8 mouse cellular contexts compared by ENCODE assay signal in the genomic region with DNA sequence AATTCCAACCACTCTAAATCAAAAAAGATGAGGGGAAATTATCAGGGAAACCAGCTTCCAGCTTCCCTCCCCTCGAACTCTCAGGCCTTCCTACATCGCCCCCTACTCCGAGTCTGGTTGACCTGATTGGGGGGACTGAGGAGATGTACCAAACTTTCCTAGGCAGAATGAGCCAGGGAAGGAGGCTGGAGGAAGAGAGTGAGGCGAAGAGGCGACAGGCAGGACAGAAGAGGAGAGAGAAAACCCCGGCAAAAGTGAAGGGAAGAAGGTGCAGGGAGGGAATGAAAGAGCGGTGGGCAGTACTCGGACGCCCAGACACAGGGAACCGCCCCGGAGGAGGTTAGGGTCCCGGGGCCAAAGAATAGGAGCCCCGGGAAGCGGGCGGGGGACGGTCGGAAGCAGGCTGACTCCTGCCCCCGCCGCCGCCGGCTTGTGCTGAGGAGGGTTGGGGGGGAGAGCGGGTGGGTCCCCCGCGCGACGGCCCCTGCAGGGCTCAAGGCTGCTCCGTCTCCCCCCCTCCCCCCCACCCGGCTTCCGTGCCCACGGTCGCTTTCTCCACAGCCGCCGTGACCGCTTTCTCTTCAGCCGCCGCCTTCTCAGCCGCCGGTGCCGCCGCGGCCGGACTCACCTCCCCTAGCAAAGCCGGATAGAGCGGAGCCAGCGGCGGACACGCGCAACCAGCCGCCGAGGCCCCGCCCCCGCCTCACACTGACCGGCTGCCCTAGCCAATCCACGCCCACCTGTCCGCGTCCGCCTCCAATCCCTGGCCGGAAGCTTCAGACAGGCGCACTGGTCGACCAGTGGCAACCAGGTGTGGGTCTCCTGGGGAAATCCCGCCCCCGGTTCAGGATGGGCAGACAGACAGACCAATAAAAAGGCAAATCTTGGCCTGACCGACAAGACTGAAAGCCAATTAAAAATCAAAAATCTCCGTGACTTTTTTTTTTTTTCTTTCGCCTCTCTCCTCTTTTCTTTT. TPM values are rescaled to one million over a fixed set of nuclear protein-coding genes. Genes with fewer than 3 reads are reported as not detected.
DNase-seq lines count a peak whose midpoint lies in the region; ATAC-seq and TF ChIP-seq lines count a peak whose summit lies in the region.

A gene (minus strand): TSS at position 597 of the 976 bp plus-strand sequence.

- dilution Hi-C loops in CH12.LX (cut with MboI; ENCODE audit: extremely low pct_ligation_motif_present, extremely low pct_unique_long_range_greater_than_20kb, low sequenced_read_pairs): no loop called here

- peak; percentile 95 for TF ChIP-seq POLR2A in CH12.LX (IDR thresholded peaks at IDR 0.05; ENCODE audit: low read depth, low read length)

- peak within 1 kb of the TSS; percentile 70 to 88 (median 73) for H3K4me3 ChIP-seq in CH12.LX (replicated peaks in 1 of 3; ENCODE audit: low read depth in 2 of 3, low read length in 2 of 3, poor library complexity in 1 of 3)
- peak within 1 kb of the TSS; percentile 89 for H3K4me3 ChIP-seq in forebrain, embryonic 11.5 days (ENCODE audit: low read depth, low read length)
- peak within 1 kb of the TSS; percentile 89 for H3K4me3 ChIP-seq in heart, embryonic 16.5 days (ENCODE audit: low read length)
- H3K4me3 ChIP-seq in liver, embryonic 15.5 days (replicated peaks): peak within 1 kb of the TSS; percentile 85
- peak within 1 kb of the TSS; percentile 88 for H3K4me3 ChIP-seq in neural tube, embryonic 12.5 days

- peak; percentile 100 for ATAC-seq in forebrain, embryonic 11.5 days (replicated peaks; ENCODE audit: low FRiP score)
- peak; percentile 100 for ATAC-seq in heart, embryonic 16.5 days (replicated peaks; ENCODE audit: extremely low read depth, insufficient read depth, low FRiP score)
- peak; percentile 100 for ATAC-seq in liver, embryonic 15.5 days (ENCODE audit: insufficient read depth)
- peak; percentile 99 for ATAC-seq in neural tube, embryonic 12.5 days (ENCODE audit: low FRiP score, low read depth)

- peaks cover 0 to 21% of the 10 kb centered on the region in 2 experiments for H3K36me3 ChIP-seq in CH12.LX (replicated peaks in 1 of 2; ENCODE audit: control insufficient read depth in 1 of 2, insufficient read depth in 1 of 2, low read length in 1 of 2)
- H3K36me3 ChIP-seq in forebrain, embryonic 11.5 days (ENCODE audit: control insufficient read depth, insufficient read depth, low read length): no peaks in the 10 kb centered on the region
- H3K36me3 ChIP-seq in heart, embryonic 16.5 days (ENCODE audit: control insufficient read depth, insufficient read depth): no peaks in the 10 kb centered on the region
- no peaks in the 10 kb centered on the region for H3K36me3 ChIP-seq in liver, embryonic 15.5 days (replicated peaks)
- no peaks in the 10 kb centered on the region for H3K36me3 ChIP-seq in neural tube, embryonic 12.5 days

- DNase-seq in CH12.LX (ENCODE audit: extremely low read depth): peak; percentile 100
- DNase-seq in c-Kit-positive CD71-positive TER-119-negative erythroid progenitor cells, embryonic 14.5 days (ENCODE audit: low read depth): peak; percentile 98
- peak; percentile 99 for DNase-seq in forebrain, embryonic 11.5 days (ENCODE audit: low spot score)
- peak; percentile 100 for DNase-seq in kidney, postnatal 36 days
- peak; percentile 99 for DNase-seq in telencephalon, adult 2 months (ENCODE audit: low read depth, low spot score)

- peak within 1 kb of the TSS; percentile 83 for H3K4me2 ChIP-seq in CH12.LX (ENCODE audit: insufficient read depth, low read depth, poor library complexity, severe bottlenecking)
- H3K4me2 ChIP-seq in forebrain, embryonic 11.5 days (ENCODE audit: low read depth, low read length, severe bottlenecking): peak within 1 kb of the TSS; percentile 57
- H3K4me2 ChIP-seq in heart, embryonic 16.5 days (ENCODE audit: low read depth, low read length): peak within 1 kb of the TSS; percentile 94
- H3K4me2 ChIP-seq in liver, embryonic 15.5 days: peak within 1 kb of the TSS; percentile 96
- peak within 1 kb of the TSS; percentile 67 for H3K4me2 ChIP-seq in neural tube, embryonic 12.5 days (replicated peaks)

- H3K9ac ChIP-seq in CH12.LX (ENCODE audit: insufficient read depth, low read depth): peak within 1 kb of the TSS; percentile 83
- H3K9ac ChIP-seq in forebrain, embryonic 11.5 days (ENCODE audit: low read length): peak within 1 kb of the TSS; percentile 89
- peak within 1 kb of the TSS; percentile 96 for H3K9ac ChIP-seq in heart, embryonic 16.5 days (ENCODE audit: low read length)
- H3K9ac ChIP-seq in liver, embryonic 15.5 days: peak within 1 kb of the TSS; percentile 81
- peak within 1 kb of the TSS; percentile 90 for H3K9ac ChIP-seq in neural tube, embryonic 12.5 days

- under 1% methylated on average over 38 of the region's 65 CpGs for WGBS in forebrain, embryonic 11.5 days
- WGBS in heart, embryonic 16.5 days: under 1% methylated on average over 55 of the region's 65 CpGs
- WGBS in liver, embryonic 15.5 days (ENCODE audit: insufficient replicate concordance): under 1% methylated on average over 64 of the region's 65 CpGs
- WGBS in neural tube, embryonic 12.5 days: 0% methylated on average over 63 of the region's 65 CpGs

- H3K9me3 ChIP-seq in CH12.LX (replicated peaks; ENCODE audit: low read length): no peaks in the 10 kb centered on the region
- no peaks in the 10 kb centered on the region for H3K9me3 ChIP-seq in forebrain, embryonic 11.5 days (ENCODE audit: control insufficient read depth, low read length)
- H3K9me3 ChIP-seq in heart, embryonic 16.5 days (replicated peaks; ENCODE audit: control insufficient read depth, low read length): no peaks in the 10 kb centered on the region
- no peaks in the 10 kb centered on the region for H3K9me3 ChIP-seq in liver, embryonic 15.5 days (replicated peaks)
- no peaks in the 10 kb centered on the region for H3K9me3 ChIP-seq in neural tube, embryonic 12.5 days

- peaks cover 13 to 44% of the 10 kb centered on the region in 2 experiments for H3K4me1 ChIP-seq in CH12.LX (ENCODE audit: control insufficient read depth in 1 of 2, insufficient read depth in 2 of 2)
- peaks cover 9% of the 10 kb centered on the region for H3K4me1 ChIP-seq in forebrain, embryonic 11.5 days (replicated peaks; ENCODE audit: control insufficient read depth, insufficient read depth, low read length)
- peaks cover 29% of the 10 kb centered on the region for H3K4me1 ChIP-seq in heart, embryonic 16.5 days (ENCODE audit: control insufficient read depth, insufficient read depth, low read length)
- peaks cover 24% of the 10 kb centered on the region for H3K4me1 ChIP-seq in liver, embryonic 15.5 days (replicated peaks)
- H3K4me1 ChIP-seq in neural tube, embryonic 12.5 days: peaks cover 31% of the 10 kb centered on the region

- in situ Hi-C loops in CH12.LX (cut with MboI; ENCODE audit: low pct_ligation_motif_present, low pct_unique_long_range_greater_than_20kb, low sequenced_read_pairs): no loop called here

- H3K27me3 ChIP-seq in CH12.LX (replicated peaks): peaks cover 4% of the 10 kb centered on the region
- no peaks in the 10 kb centered on the region for H3K27me3 ChIP-seq in forebrain, embryonic 11.5 days (ENCODE audit: control insufficient read depth, insufficient read depth, low read length)
- H3K27me3 ChIP-seq in heart, embryonic 16.5 days (ENCODE audit: control insufficient read depth, insufficient read depth, low read length): no peaks in the 10 kb centered on the region
- peaks cover 11% of the 10 kb centered on the region for H3K27me3 ChIP-seq in liver, embryonic 15.5 days
- no peaks in the 10 kb centered on the region for H3K27me3 ChIP-seq in neural tube, embryonic 12.5 days (replicated peaks)

- TF ChIP-seq RAD21 in CH12.LX (IDR thresholded peaks at IDR 0.05; ENCODE audit: low read depth, low read length): no peak

- TF ChIP-seq EP300 in CH12.LX (IDR thresholded peaks at IDR 0.05; ENCODE audit: low read length): no peak

- no peaks in the 10 kb centered on the region; the same call in 1 of the 2 replicates for H3K79me2 ChIP-seq in CH12.LX (replicated peaks; ENCODE audit: control insufficient read depth, extremely low read depth, insufficient read depth, poor library complexity, severe bottlenecking)

- no peak for TF ChIP-seq CTCF in CH12.LX (conservative IDR thresholded peaks at IDR 0.05 in 1 of 2, IDR thresholded peaks at IDR 0.05 in 1 of 2; ENCODE audit: low read depth in 2 of 2, low read length in 2 of 2)

- no peak within 1 kb of the TSS for H3K27ac ChIP-seq in CH12.LX (ENCODE audit: insufficient read depth, low read depth)
- peak within 1 kb of the TSS; percentile 84 for H3K27ac ChIP-seq in forebrain, embryonic 11.5 days (ENCODE audit: low read depth, low read length)
- peak within 1 kb of the TSS; percentile 91 for H3K27ac ChIP-seq in heart, embryonic 16.5 days (ENCODE audit: low read length)
- peak within 1 kb of the TSS; percentile 72 for H3K27ac ChIP-seq in liver, embryonic 15.5 days (replicated peaks)
- peak within 1 kb of the TSS; percentile 80 for H3K27ac ChIP-seq in neural tube, embryonic 12.5 days

TF ChIP-seq in CH12.LX, 34 proteins besides CTCF, POLR2A, EP300 and RAD21 (continues in another document):
- TF ChIP-seq MXI1 (IDR thresholded peaks at IDR 0.05; ENCODE audit: low read depth, low read length): peak; percentile 75
- TF ChIP-seq ZC3H11A (IDR thresholded peaks at IDR 0.05; ENCODE audit: low read depth, low read length): no peak
- TF ChIP-seq SMC3 (IDR thresholded peaks at IDR 0.05; ENCODE audit: low read depth, low read length): no peak
- TF ChIP-seq ZMIZ1 (IDR thresholded peaks at IDR 0.05; ENCODE audit: low read depth, low read length): peak; percentile 79; the same call in 1 of the 2 replicates
- TF ChIP-seq TCF12 (IDR thresholded peaks at IDR 0.05; ENCODE audit: low read depth, low read length): peak; percentile 60; the same call in 1 of the 2 replicates
- TF ChIP-seq USF2 (conservative IDR thresholded peaks at IDR 0.05; ENCODE audit: low read depth, low read length): no peak
- no peak for TF ChIP-seq ETS1 (conservative IDR thresholded peaks at IDR 0.05; ENCODE audit: low read depth, low read length)
- TF ChIP-seq JUND (conservative IDR thresholded peaks at IDR 0.05; ENCODE audit: low read depth, low read length): no peak
- TF ChIP-seq ZKSCAN1 (IDR thresholded peaks at IDR 0.05; ENCODE audit: borderline replicate concordance, low read depth, low read length): no peak
- peak; percentile 72; the same call in 1 of the 2 replicates for TF ChIP-seq SIN3A (IDR thresholded peaks at IDR 0.05; ENCODE audit: low read length)
- no peak for TF ChIP-seq GABPA (IDR thresholded peaks at IDR 0.05; ENCODE audit: insufficient replicate concordance, low read depth, low read length)

RNA-seq across cellular contexts. Expression of the gene that starts here (rescaled TPM):
- total RNA-seq in CH12.LX (2012; rRNA removed): 14.8 and 17.1 TPM in 2 replicates
- total RNA-seq in CH12.LX (2014; rRNA removed): 22.4 and 22.9 TPM in 2 replicates
- 15.6 and 20.4 TPM in 2 replicates for polyA plus RNA-seq in CH12.LX (2012; ENCODE audit: insufficient read length, low read depth)
- 29.3 and 33.6 TPM in 2 replicates for polyA plus RNA-seq in forebrain, embryonic 11.5 days (2014; fragmentation: Nextera tagmentation; extraction: Ambion mirVana)
- polyA plus RNA-seq in heart, embryonic 16.5 days (2015; fragmentation: Nextera tagmentation; extraction: Ambion mirVana): 10.8 and 13.2 TPM in 2 replicates
- polyA plus RNA-seq in liver, embryonic 15.5 days (2015; fragmentation: Nextera tagmentation; extraction: Ambion mirVana): 3.3 and 4.1 TPM in 2 replicates
- 24.7 and 28.2 TPM in 2 replicates for polyA plus RNA-seq in neural tube, embryonic 12.5 days (2016; fragmentation: Nextera tagmentation; extraction: Ambion mirVana)
